Mouse (Mus musculus) testis, adult 2 months (tissue): Measurements from ENCODE around the gene Bpi. TPM values are rescaled to one million over a fixed set of nuclear protein-coding genes. Genes with fewer than 3 reads are reported as not detected.

Source experiments
- H3K27ac ChIP-seq: fragments of 200-500 bp; 2 replicates; pipeline ENCODE4 v1.5.1; 2012; ENCODE audit warnings: low read depth, low read length; ENCODE audit not compliant: control insufficient read depth, insufficient read depth
- H3K27me3 ChIP-seq: fragments of 200-500 bp; 2 replicates; pipeline ENCODE4 v1.6.1; 2012; ENCODE audit warnings: mild to moderate bottlenecking, low read length, moderate library complexity; ENCODE audit not compliant: control insufficient read depth, insufficient read depth
- H3K36me3 ChIP-seq: fragments of 200-500 bp; 2 replicates; pipeline ENCODE4 v1.6.1; 2012; ENCODE audit warnings: mild to moderate bottlenecking, low read length; ENCODE audit not compliant: control insufficient read depth, insufficient read depth
- H3K4me1 ChIP-seq: fragments of 200-500 bp; 2 replicates; pipeline ENCODE4 v1.6.1; 2012; ENCODE audit warnings: low read length; ENCODE audit not compliant: control insufficient read depth, insufficient read depth
- H3K4me3 ChIP-seq: fragments of 200-500 bp; 2 replicates; pipeline ENCODE4 v1.5.1; 2012; ENCODE audit warnings: low read depth, mild to moderate bottlenecking, low read length, moderate library complexity, mixed read lengths; ENCODE audit not compliant: control insufficient read depth
- CTCF ChIP-seq: fragments of 200-500 bp; IDR thresholded peaks from 2 replicates; pipeline ENCODE4 v1.5.1; 2012; ENCODE audit warnings: low read depth, mild to moderate bottlenecking, inconsistent platforms, low read length, moderate library complexity; ENCODE audit not compliant: control insufficient read depth, insufficient read depth, insufficient replicate concordance
- POLR2A ChIP-seq: fragments of 200-500 bp; IDR thresholded peaks from 2 replicates; pipeline ENCODE4 v1.6.1; 2012; ENCODE audit warnings: low read depth, mild to moderate bottlenecking, inconsistent platforms, low read length, moderate library complexity; ENCODE audit not compliant: control insufficient read depth
- polyA plus RNA-seq: library from polyadenylated mRNA; depleted of rRNA; stranded (reverse); fragments of >200 nt; gene quantifications from 2 replicates; pipeline ENCODE4 v1.2.3, GENCODE M21; 2012

Bpi gene
- polyA plus RNA-seq, 1 experiment = 67.8 TPM

DNA sequence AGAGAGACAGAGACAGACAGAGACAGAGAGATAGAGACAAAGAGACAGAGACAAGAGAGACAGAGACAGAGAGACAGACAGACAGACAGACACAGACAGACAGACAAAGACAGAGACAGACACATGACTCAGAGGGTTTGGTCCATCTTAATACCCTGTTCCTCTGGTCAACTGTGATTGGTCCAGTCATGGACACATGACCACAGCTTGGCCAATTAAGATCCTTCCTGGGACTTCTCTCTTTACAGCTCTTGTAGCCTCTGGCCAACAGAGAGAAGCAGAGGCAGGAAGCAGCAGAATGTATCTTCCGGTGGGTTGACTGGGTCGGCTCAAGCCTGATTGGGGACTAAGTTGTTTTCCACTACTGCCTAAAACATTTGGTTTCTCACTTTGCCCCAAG, 38.3 kb upstream of the Bpi start:
- TF ChIP-seq POLR2A (no peak), CTCF (no peak)
- Histone ChIP-seq H3K27me3 (no peaks in the 10 kb centered on the region), H3K36me3 (no peaks in the 10 kb centered on the region), H3K4me3 (no peak overlapping the region), H3K4me1 (peaks cover 2% of the 10 kb centered on the region), H3K27ac (no peak overlapping the region)

DNA sequence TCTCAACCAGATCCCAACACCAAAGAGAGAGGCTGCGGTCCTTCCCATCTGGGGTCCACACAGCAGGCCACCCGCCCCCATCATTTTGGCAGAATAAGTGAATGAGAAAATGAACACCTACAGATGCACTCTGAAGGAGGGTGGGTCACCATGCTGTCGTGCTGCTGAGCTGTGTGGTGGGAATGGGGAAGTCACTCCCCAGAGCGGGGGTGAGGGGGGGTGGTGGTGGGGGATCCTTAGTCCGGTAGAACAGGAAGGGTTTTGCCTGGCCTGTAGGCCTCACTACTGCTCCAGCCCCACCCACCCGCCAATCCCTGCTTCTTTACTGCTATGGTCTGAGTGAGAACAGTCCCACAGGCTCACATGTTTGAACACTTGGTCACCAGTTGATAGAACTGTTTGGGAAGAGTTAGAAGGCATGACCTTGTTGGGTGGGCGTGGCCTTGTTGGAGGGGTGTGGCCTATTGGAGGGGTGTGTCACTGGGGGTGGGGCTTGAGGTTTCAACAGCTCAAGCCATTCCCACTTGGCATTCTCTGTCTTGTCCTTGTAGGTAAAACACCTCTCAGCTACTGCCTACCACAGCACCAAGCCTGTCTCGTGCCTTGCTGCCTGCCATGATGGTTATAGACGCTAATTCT, 36.3 kb upstream of the Bpi start:
- H3K36me3 ChIP-seq = no peaks in the 10 kb centered on the region
- no peak overlapping the region for H3K4me3 ChIP-seq
- peaks cover 2% of the 10 kb centered on the region for H3K4me1 ChIP-seq
- no peak overlapping the region for H3K27ac ChIP-seq
- no peaks in the 10 kb centered on the region for H3K27me3 ChIP-seq
- TF ChIP-seq POLR2A (no peak), CTCF (no peak)

DNA sequence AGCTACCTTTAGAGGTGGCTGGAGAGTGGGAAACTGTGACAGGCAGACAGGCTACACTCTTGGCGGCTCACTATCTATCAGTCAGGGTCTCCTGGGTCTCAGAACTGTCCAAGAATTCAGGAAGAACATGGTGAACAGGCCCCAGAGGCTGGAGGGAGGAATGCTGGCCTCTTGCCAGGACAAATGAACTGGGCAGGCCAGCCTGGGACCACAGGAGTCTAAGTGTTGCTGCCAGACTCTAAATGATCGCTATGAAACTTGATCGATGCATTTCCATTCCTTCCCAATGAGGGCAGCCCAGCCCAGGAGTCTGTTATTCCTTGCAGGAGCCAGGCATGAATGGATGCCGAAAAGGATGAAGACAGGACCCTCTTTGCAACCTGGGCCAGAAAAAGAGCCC, 35.2 kb upstream of the Bpi start:
- Histone ChIP-seq H3K27me3 (no peaks in the 10 kb centered on the region), H3K4me1 (peaks cover 2% of the 10 kb centered on the region), H3K4me3 (no peak overlapping the region), H3K36me3 (no peaks in the 10 kb centered on the region), H3K27ac (no peak overlapping the region; the same call in 1 of the 2 replicates)
- TF ChIP-seq POLR2A (no peak), CTCF (no peak)

DNA sequence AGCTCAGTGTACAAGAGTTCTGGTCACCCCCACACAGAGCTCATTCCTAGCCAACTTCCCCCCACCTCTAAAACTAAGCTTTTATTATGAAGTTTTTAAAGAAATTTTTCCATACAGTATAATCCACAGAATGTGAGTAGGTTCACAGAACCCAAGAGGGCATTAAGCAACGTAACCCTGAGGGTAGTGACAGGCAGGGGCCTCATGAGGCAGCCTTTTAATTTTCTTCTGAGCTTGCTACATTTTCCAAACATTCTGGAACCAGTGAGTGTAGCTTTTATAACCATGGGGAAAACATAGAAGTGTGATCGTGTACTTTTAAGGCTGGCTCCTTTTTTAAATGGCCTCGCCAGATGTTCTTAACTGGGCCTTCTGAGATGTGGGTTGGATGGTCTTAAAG, 34.4 kb upstream of the Bpi start:
- Histone ChIP-seq H3K36me3 (no peaks in the 10 kb centered on the region), H3K4me3 (no peak overlapping the region), H3K4me1 (peaks cover 4% of the 10 kb centered on the region), H3K27ac (peak overlapping the region; percentile 57), H3K27me3 (no peaks in the 10 kb centered on the region)
- TF ChIP-seq CTCF (no peak), POLR2A (no peak)

DNA sequence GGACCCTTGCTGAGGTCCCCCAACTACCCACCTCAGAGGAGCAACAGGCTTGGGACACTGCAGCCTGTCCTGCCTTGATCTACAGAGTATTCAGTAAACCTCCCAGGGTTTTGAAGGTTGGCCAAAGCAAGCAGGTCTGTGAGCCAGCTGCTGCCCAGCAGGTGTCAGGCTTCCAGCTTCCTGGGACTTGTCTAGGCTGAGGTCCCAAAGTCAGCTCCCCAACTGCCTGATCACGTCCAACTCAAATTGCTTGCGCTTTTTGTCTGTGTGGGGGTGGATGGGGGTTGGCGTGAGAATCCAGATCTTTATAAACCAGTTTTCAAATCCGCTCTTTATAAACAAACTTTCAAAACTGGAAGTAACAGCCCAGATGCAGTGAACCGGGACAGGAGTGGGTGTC, 32.6 kb upstream of the Bpi start:
- H3K4me1 ChIP-seq = peaks cover 9% of the 10 kb centered on the region
- TF ChIP-seq POLR2A = no peak
- TF ChIP-seq CTCF = no peak; the same call in 1 of the 2 replicates

DNA sequence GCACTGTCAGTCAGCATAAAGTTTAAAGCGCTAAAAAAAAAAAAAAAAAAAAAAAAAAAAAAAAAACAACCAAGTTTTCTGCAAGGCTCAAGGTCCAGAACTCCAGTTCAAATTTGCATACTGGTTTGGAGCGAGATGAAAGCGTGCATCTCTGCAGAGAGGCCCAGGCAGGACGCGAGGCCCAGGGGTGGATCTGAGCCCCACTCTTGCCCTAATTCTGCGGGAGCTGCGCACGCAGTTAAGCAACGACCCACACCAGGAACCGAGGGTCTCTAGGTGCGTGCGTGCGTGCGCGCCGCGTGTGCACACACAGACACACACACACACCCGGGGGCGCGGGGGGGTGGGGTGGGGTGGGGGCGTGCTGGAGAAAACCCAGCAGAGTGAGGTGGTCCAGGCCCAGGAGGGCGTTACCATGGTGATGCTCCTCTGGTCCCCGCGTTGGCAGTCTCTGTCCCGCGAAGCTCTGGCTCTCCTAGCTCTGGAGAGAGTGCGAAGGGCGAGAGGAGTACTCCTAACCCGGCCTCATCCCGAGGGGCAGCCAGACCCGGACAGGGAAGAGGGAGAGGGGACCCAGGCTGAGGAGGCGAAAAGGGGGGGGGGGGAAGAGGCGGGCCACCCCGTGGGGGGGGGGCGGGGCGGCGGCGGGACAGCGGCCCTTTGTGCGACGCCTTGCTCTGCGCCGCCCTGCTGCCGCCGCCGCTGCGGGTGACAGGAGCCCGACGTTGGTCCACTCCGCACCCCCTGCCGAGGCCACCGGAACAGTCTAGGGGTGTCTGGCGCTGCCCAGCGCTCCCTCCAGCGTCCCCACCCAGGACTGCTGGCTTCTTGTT, 29.0 kb upstream of the Bpi start, which contains the start of gene D630003M21Rik:
D630003M21Rik (minus strand) TSS at position 553 of the 833 bp plus-strand sequence.
- H3K4me1 ChIP-seq = peaks cover 8% of the 10 kb centered on the region
- no peaks in the 10 kb centered on the region for H3K36me3 ChIP-seq
- peak within 1 kb of the TSS; percentile 81 for H3K4me3 ChIP-seq
- H3K27me3 ChIP-seq = no peaks in the 10 kb centered on the region
- H3K27ac ChIP-seq = peak within 1 kb of the TSS; percentile 71
- TF ChIP-seq POLR2A = no peak

More for the DNA sequence above, 32.6 kb upstream of the Bpi start:
- no peaks in the 10 kb centered on the region for H3K27me3 ChIP-seq
- no peaks in the 10 kb centered on the region for H3K36me3 ChIP-seq
- H3K27ac ChIP-seq = peak overlapping the region; percentile 38; the same call in 1 of the 2 replicates
- H3K4me3 ChIP-seq = no peak overlapping the region

DNA sequence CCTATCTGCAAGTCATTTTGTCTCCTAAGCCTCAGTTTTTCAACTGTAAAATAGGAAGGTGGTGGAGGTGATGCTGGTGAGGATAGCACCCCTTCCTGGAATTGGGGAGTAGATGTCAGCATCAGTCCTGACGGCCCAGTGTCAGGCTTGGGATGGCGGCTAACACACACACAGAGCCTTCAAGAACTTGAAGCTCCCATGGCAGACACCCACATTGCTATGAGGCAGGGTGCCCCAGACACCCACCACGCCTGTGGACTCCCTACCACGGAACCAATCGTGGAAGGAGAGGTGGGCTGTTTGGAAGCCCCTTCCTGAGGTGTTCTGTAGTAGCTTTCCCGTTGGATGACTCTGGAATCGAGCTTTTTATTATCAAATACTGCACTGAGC, 28.4 kb upstream of the Bpi start:
- no peak for TF ChIP-seq POLR2A
- no peak for TF ChIP-seq CTCF
- Histone ChIP-seq H3K4me3 (peak overlapping the region; percentile 63), H3K27ac (peak overlapping the region; percentile 71), H3K4me1 (peaks cover 8% of the 10 kb centered on the region), H3K36me3 (no peaks in the 10 kb centered on the region), H3K27me3 (no peaks in the 10 kb centered on the region)

DNA sequence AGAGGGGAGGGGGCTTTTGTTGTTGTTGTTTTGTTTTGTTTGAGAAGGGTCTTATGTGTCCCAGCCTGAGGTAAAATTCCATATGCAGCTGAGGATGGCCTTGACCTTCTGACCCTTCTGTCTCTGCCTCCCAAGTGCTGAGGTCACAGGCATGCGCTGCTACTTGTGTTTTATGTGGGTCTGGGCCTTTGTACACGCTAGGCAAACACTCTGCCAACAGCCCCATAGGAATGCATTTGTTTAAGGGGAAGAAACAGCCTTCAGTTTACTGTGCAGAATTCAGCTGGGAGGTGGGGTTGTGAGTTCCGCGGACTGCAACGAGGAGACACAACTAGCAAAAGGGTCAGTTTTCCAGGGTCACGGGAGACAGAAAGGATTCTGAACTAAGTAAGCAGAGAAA, 27.3 kb upstream of the Bpi start:
- Histone ChIP-seq H3K36me3 (no peaks in the 10 kb centered on the region), H3K27me3 (no peaks in the 10 kb centered on the region), H3K4me3 (no peak overlapping the region), H3K27ac (peak overlapping the region; percentile 56), H3K4me1 (peaks cover 8% of the 10 kb centered on the region)
- TF ChIP-seq POLR2A (no peak), CTCF (no peak)
